Mouse (Mus musculus): ENCODE results near the gene Prokr1.

- no peak for TF ChIP-seq TAL1 (IDR thresholded peaks at IDR 0.05; ENCODE audit: low read length)
- TF ChIP-seq GATA1 (IDR thresholded peaks at IDR 0.05; ENCODE audit: low read length), result no peak
Observed at GRCm38 (mm10) chr6:87582456-87582855, 8.1 kb downstream of the Prokr1 start.

Measured in erythroblast, embryonic 14.5 days (primary cell).